Mouse (Mus musculus): ENCODE measurements around the gene Eci2. TPM values are rescaled to one million over a fixed set of nuclear protein-coding genes. Genes with fewer than 3 reads are reported as not detected.
"Not testable (repeated sequence)": the region's sequence is repeated elsewhere in the genome, so short reads cannot be mapped to it uniquely, and the experiment has no call there.

The Eci2 gene
- total and polyA plus RNA-seq, 3 experiments, result 83.3 to 116 (median 86.0) TPM

GRCm38 (mm10) chr13:34973149-34973548, 53.7 kb downstream of the Eci2 start:
- no peak overlapping the region for H3K9ac ChIP-seq (ENCODE audit: insufficient read depth, low read depth)
- DNase-seq (ENCODE audit: extremely low read depth), result peak; percentile 60
- TF ChIP-seq CTCF (conservative IDR thresholded peaks at IDR 0.05 in 1 of 2, IDR thresholded peaks at IDR 0.05 in 1 of 2; ENCODE audit: low read depth in 2 of 2, low read length in 2 of 2) (peak; percentile 63 to 76), MEF2A (IDR thresholded peaks at IDR 0.05; ENCODE audit: borderline replicate concordance, low read depth, low read length) (no peak), JUN (IDR thresholded peaks at IDR 0.05; ENCODE audit: insufficient read depth, low read depth, low read length) (no peak), EP300 (IDR thresholded peaks at IDR 0.05; ENCODE audit: low read length) (no peak), KAT2A (IDR thresholded peaks at IDR 0.05; ENCODE audit: insufficient replicate concordance, low read length) (no peak), GABPA (IDR thresholded peaks at IDR 0.05; ENCODE audit: insufficient replicate concordance, low read depth, low read length) (no peak), ELF1 (IDR thresholded peaks at IDR 0.05; ENCODE audit: low read depth, low read length) (no peak), ZC3H11A (IDR thresholded peaks at IDR 0.05; ENCODE audit: low read depth, low read length) (no peak), SMC3 (IDR thresholded peaks at IDR 0.05; ENCODE audit: low read depth, low read length) (peak; percentile 55), MAX (IDR thresholded peaks at IDR 0.05; ENCODE audit: low read length) (no peak), ZMIZ1 (IDR thresholded peaks at IDR 0.05; ENCODE audit: low read depth, low read length) (no peak), MXI1 (IDR thresholded peaks at IDR 0.05; ENCODE audit: low read depth, low read length) (no peak), RAD21 (IDR thresholded peaks at IDR 0.05; ENCODE audit: low read depth, low read length) (peak; percentile 57), MAFK (IDR thresholded peaks at IDR 0.05; ENCODE audit: insufficient replicate concordance, low read length) (no peak), MAZ (IDR thresholded peaks at IDR 0.05; ENCODE audit: low read depth, low read length) (no peak), JUND (conservative IDR thresholded peaks at IDR 0.05; ENCODE audit: low read depth, low read length) (no peak), RCOR1 (conservative IDR thresholded peaks at IDR 0.05; ENCODE audit: low read depth, low read length) (no peak), IRF4 (IDR thresholded peaks at IDR 0.05; ENCODE audit: low read depth, low read length) (no peak), UBTF (IDR thresholded peaks at IDR 0.05; ENCODE audit: low read depth, low read length) (no peak), TCF12 (IDR thresholded peaks at IDR 0.05; ENCODE audit: low read depth, low read length) (no peak)

DNA sequence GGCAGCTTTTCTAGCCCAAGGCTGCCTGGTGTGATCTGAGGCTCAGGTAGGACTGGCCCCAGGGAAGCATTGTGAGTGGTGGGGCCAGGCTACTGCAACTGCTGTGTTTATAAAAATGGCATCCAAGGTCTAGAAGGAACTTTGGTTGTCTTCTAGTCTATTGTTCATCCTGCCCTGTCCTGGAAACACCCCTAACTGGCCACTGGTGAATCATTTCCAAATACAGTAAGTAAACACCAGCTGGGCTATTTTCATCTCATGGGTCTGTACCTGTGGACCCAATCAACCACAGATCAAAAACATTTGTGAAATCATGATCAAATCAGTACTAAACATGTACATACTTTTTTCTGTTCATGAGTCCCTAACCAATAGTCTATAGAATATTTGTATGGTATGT, 54.4 kb downstream of the Eci2 start:
- H3K79me2 ChIP-seq (replicated peaks; ENCODE audit: control insufficient read depth, extremely low read depth, insufficient read depth, poor library complexity, severe bottlenecking); H3K4me2 ChIP-seq (ENCODE audit: insufficient read depth, low read depth, poor library complexity, severe bottlenecking); H3K4me3 ChIP-seq (replicated peaks in 1 of 3; ENCODE audit: low read depth in 2 of 3, low read length in 2 of 3, poor library complexity in 1 of 3); H3K27ac ChIP-seq (ENCODE audit: insufficient read depth, low read depth); H3K27me3 ChIP-seq (replicated peaks); dilution Hi-C loops (cut with MboI; ENCODE audit: extremely low pct_ligation_motif_present, extremely low pct_unique_long_range_greater_than_20kb, low sequenced_read_pairs); in situ Hi-C loops (cut with MboI; ENCODE audit: low pct_ligation_motif_present, low pct_unique_long_range_greater_than_20kb, low sequenced_read_pairs); DNase-seq (ENCODE audit: extremely low read depth); H3K9me3 ChIP-seq (replicated peaks; ENCODE audit: low read length); H3K9ac ChIP-seq (ENCODE audit: insufficient read depth, low read depth); H3K36me3 ChIP-seq (replicated peaks in 1 of 2; ENCODE audit: control insufficient read depth in 1 of 2, insufficient read depth in 1 of 2, low read length in 1 of 2); H3K4me1 ChIP-seq (ENCODE audit: control insufficient read depth in 1 of 2, insufficient read depth in 2 of 2): not testable (repeated sequence)

More at GRCm38 (mm10) chr13:34973149-34973548, 53.7 kb downstream of the Eci2 start:
- Histone ChIP-seq H3K4me2 (ENCODE audit: insufficient read depth, low read depth, poor library complexity, severe bottlenecking) (no peak overlapping the region), H3K4me1 (ENCODE audit: control insufficient read depth in 1 of 2, insufficient read depth in 2 of 2) (no peaks in the 10 kb centered on the region), H3K36me3 (replicated peaks in 1 of 2; ENCODE audit: control insufficient read depth in 1 of 2, insufficient read depth in 1 of 2, low read length in 1 of 2) (peaks cover 12 to 14% of the 10 kb centered on the region in 2 experiments), H3K9me3 (replicated peaks; ENCODE audit: low read length) (no peaks in the 10 kb centered on the region), H3K27ac (ENCODE audit: insufficient read depth, low read depth) (no peak overlapping the region), H3K27me3 (replicated peaks) (no peaks in the 10 kb centered on the region), H3K79me2 (replicated peaks; ENCODE audit: control insufficient read depth, extremely low read depth, insufficient read depth, poor library complexity, severe bottlenecking) (no peaks in the 10 kb centered on the region), H3K4me3 (replicated peaks in 1 of 3; ENCODE audit: low read depth in 2 of 3, low read length in 2 of 3, poor library complexity in 1 of 3) (no peak overlapping the region)
- dilution Hi-C loops (cut with MboI; ENCODE audit: extremely low pct_ligation_motif_present, extremely low pct_unique_long_range_greater_than_20kb, low sequenced_read_pairs), result no loop called here
- in situ Hi-C loops (cut with MboI; ENCODE audit: low pct_ligation_motif_present, low pct_unique_long_range_greater_than_20kb, low sequenced_read_pairs), result no loop called here

DNA sequence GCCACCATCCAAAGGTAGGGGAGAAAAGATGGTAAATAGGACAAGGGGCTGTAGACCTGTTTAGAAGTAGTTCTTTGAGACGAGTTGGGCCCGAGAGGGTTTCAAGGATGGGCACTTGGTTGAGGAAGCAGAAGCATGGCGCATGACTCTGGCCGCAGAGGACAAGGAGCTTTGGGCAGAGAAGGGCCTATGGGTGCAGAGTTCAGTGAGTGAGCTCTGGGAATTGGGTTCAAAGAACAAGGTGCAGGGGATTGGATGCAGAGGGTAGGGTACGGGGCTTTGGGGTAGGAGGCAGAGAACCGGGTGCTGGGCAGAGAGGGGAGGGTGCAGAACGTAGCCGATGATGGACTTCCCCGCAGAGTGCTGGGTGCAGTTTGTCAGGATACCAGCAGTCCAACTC, 61.2 kb downstream of the Eci2 start:
- H3K9ac ChIP-seq (ENCODE audit: insufficient read depth, low read depth); H3K4me1 ChIP-seq (ENCODE audit: control insufficient read depth in 1 of 2, insufficient read depth in 2 of 2); H3K79me2 ChIP-seq (replicated peaks; ENCODE audit: control insufficient read depth, extremely low read depth, insufficient read depth, poor library complexity, severe bottlenecking); DNase-seq (ENCODE audit: extremely low read depth); H3K36me3 ChIP-seq (replicated peaks in 1 of 2; ENCODE audit: control insufficient read depth in 1 of 2, insufficient read depth in 1 of 2, low read length in 1 of 2); H3K4me3 ChIP-seq (replicated peaks in 1 of 3; ENCODE audit: low read depth in 2 of 3, low read length in 2 of 3, poor library complexity in 1 of 3); dilution Hi-C loops (cut with MboI; ENCODE audit: extremely low pct_ligation_motif_present, extremely low pct_unique_long_range_greater_than_20kb, low sequenced_read_pairs); H3K9me3 ChIP-seq (replicated peaks; ENCODE audit: low read length); H3K27me3 ChIP-seq (replicated peaks); H3K27ac ChIP-seq (ENCODE audit: insufficient read depth, low read depth); in situ Hi-C loops (cut with MboI; ENCODE audit: low pct_ligation_motif_present, low pct_unique_long_range_greater_than_20kb, low sequenced_read_pairs); H3K4me2 ChIP-seq (ENCODE audit: insufficient read depth, low read depth, poor library complexity, severe bottlenecking): not testable (repeated sequence)

All from CH12.LX (cell line).